Mouse (Mus musculus) granulocyte monocyte progenitor cell, adult 5-6 weeks (primary cell): ENCODE data around the gene Ttc6. TPM values are rescaled to one million over a fixed set of nuclear protein-coding genes. Genes with fewer than 3 reads are reported as not detected.

ENCODE experiments used
- ATAC-seq: replicated peaks from 2 replicates; pipeline ENCODE4 v1.8.0; 2016; ENCODE audit warnings: mild to moderate bottlenecking, moderate TSS enrichment, inconsistent platforms; ENCODE audit not compliant: poor library complexity, severe bottlenecking
- total RNA-seq, 2 experiments: library from RNA; stranded (forward) in 1 of 2; stranded (reverse) in 1 of 2; fragments of 200-712, 200-1000 nt in 1 of 2; fragments of >200 nt in 1 of 2; fragmentation: Nextera tagmentation in 1 of 2; gene quantifications; 2 replicates each; pipeline ENCODE4 v1.2.3; 2014 to 2017

Ttc6 gene
- total RNA-seq (2014; fragmentation: Nextera tagmentation) (not detected in 2 replicates), total RNA-seq (2017) (not detected in 2 replicates)

GRCm38 (mm10) chr12:57563909-57564308 lies at the start of gene Ttc6:
Ttc6 (plus strand) TSS chr12:57564113.
- no peak for ATAC-seq

- no peak for ATAC-seq
Observed at GRCm38 (mm10) chr12:57514552-57514951, 49.4 kb upstream of the Ttc6 start.

GRCm38 (mm10) chr12:57515702-57516377 lies 48.1 kb upstream of the Ttc6 start:
- ATAC-seq, result no peak

GRCm38 (mm10) chr12:57528335-57528734 lies 35.6 kb upstream of the Ttc6 start:
- ATAC-seq, result no peak

- ATAC-seq, result no peak
Observed at GRCm38 (mm10) chr12:57530474-57530873, 33.4 kb upstream of the Ttc6 start.

- no peak for ATAC-seq
Observed at GRCm38 (mm10) chr12:57534517-57534878, 29.4 kb upstream of the Ttc6 start.

GRCm38 (mm10) chr12:57534879-57535611 lies 28.9 kb upstream of the Ttc6 start:
- ATAC-seq, result no peak

- no peak for ATAC-seq
Observed at GRCm38 (mm10) chr12:57536056-57536908, 27.6 kb upstream of the Ttc6 start.

GRCm38 (mm10) chr12:57536909-57537670 lies 26.8 kb upstream of the Ttc6 start:
- ATAC-seq, result no peak

GRCm38 (mm10) chr12:57537791-57538587 lies 25.9 kb upstream of the Ttc6 start:
- no peak for ATAC-seq

- 0 out of 2 replicates have a peak, but pooled peaks have one; percentile 30 for ATAC-seq
Observed at GRCm38 (mm10) chr12:57538588-57539550, 25.0 kb upstream of the Ttc6 start.

GRCm38 (mm10) chr12:57539551-57539985 lies 24.3 kb upstream of the Ttc6 start:
- no peak for ATAC-seq

GRCm38 (mm10) chr12:57541118-57541517 lies 22.8 kb upstream of the Ttc6 start:
- ATAC-seq, result no peak

- 0 out of 2 replicates have a peak, but pooled peaks have one; percentile 18 for ATAC-seq
Observed at GRCm38 (mm10) chr12:57541931-57542745, 21.8 kb upstream of the Ttc6 start.

- ATAC-seq, result no peak
Observed at GRCm38 (mm10) chr12:57542746-57543626, 20.9 kb upstream of the Ttc6 start.

GRCm38 (mm10) chr12:57543627-57543991 lies 20.3 kb upstream of the Ttc6 start:
- ATAC-seq, result no peak
